Mouse (Mus musculus): ENCODE measurements around the gene Rps11. TPM values are rescaled to one million over a fixed set of nuclear protein-coding genes. Genes with fewer than 3 reads are reported as not detected.

The Rps11 gene
- polyA plus RNA-seq, 1 experiment, result 325 TPM

GRCm38 (mm10) chr7:45134544-45135026 is 10.3 kb upstream of the Rps11 start:
- Histone ChIP-seq H3K27ac (ENCODE audit: insufficient read depth, low read length) (0 out of 2 replicates have a peak overlapping the region, but pooled peaks have one; percentile 68), H3K4me3 (ENCODE audit: extremely low read depth, insufficient read depth, insufficient read length) (no peak overlapping the region; the same call in 1 of the 2 replicates), H3K27me3 (ENCODE audit: control insufficient read depth, insufficient read depth, low read length) (no peaks in the 10 kb centered on the region), H3K36me3 (ENCODE audit: control insufficient read depth, insufficient read depth, low read length) (peaks cover 8% of the 10 kb centered on the region), H3K4me1 (ENCODE audit: control insufficient read depth, insufficient read depth, insufficient read length) (peaks cover 5% of the 10 kb centered on the region; the same call in 1 of the 2 replicates)
- no peak for TF ChIP-seq CTCF (IDR thresholded peaks at IDR 0.05; ENCODE audit: extremely low read depth, insufficient read depth, insufficient read length, insufficient replicate concordance)
- TF ChIP-seq POLR2A (IDR thresholded peaks at IDR 0.05; ENCODE audit: low read depth, low read length), result no peak
- WGBS, result 25% methylated on average over 12 of the region's 12 CpGs
- DNase-seq (ENCODE audit: low read depth in 1 of 2, low spot score in 2 of 2), result no peak

GRCm38 (mm10) chr7:45133446-45134159 is 9.4 kb upstream of the Rps11 start:
- 91% methylated on average over 8 of the region's 8 CpGs for WGBS
- no peak overlapping the region for H3K4me3 ChIP-seq (ENCODE audit: extremely low read depth, insufficient read depth, insufficient read length)
- peaks cover 8% of the 10 kb centered on the region for H3K36me3 ChIP-seq (ENCODE audit: control insufficient read depth, insufficient read depth, low read length)
- H3K4me1 ChIP-seq (ENCODE audit: control insufficient read depth, insufficient read depth, insufficient read length), result peaks cover 5% of the 10 kb centered on the region; the same call in 1 of the 2 replicates
- H3K27ac ChIP-seq (ENCODE audit: insufficient read depth, low read length), result no peak overlapping the region
- DNase-seq (ENCODE audit: low read depth in 1 of 2, low spot score in 2 of 2), result no peak
- TF ChIP-seq POLR2A (IDR thresholded peaks at IDR 0.05; ENCODE audit: low read depth, low read length), result no peak
- peak; percentile 7; the same call in 1 of the 2 replicates for TF ChIP-seq CTCF (IDR thresholded peaks at IDR 0.05; ENCODE audit: extremely low read depth, insufficient read depth, insufficient read length, insufficient replicate concordance)
- no peaks in the 10 kb centered on the region for H3K27me3 ChIP-seq (ENCODE audit: control insufficient read depth, insufficient read depth, low read length)

GRCm38 (mm10) chr7:45131850-45132249 is 7.6 kb upstream of the Rps11 start:
- no peak for DNase-seq (ENCODE audit: low read depth in 1 of 2, low spot score in 2 of 2)
- no peaks in the 10 kb centered on the region for H3K27me3 ChIP-seq (ENCODE audit: control insufficient read depth, insufficient read depth, low read length)
- no peak overlapping the region for H3K27ac ChIP-seq (ENCODE audit: insufficient read depth, low read length)
- H3K36me3 ChIP-seq (ENCODE audit: control insufficient read depth, insufficient read depth, low read length), result peaks cover 12% of the 10 kb centered on the region
- no peak overlapping the region for H3K4me3 ChIP-seq (ENCODE audit: extremely low read depth, insufficient read depth, insufficient read length)
- TF ChIP-seq POLR2A (IDR thresholded peaks at IDR 0.05; ENCODE audit: low read depth, low read length), result no peak
- no peak for TF ChIP-seq CTCF (IDR thresholded peaks at IDR 0.05; ENCODE audit: extremely low read depth, insufficient read depth, insufficient read length, insufficient replicate concordance)
- peaks cover 5% of the 10 kb centered on the region; the same call in 1 of the 2 replicates for H3K4me1 ChIP-seq (ENCODE audit: control insufficient read depth, insufficient read depth, insufficient read length)
- WGBS, result 98% methylated on average over 11 of the region's 11 CpGs

GRCm38 (mm10) chr7:45129776-45130512 is 5.7 kb upstream of the Rps11 start:
- H3K4me3 ChIP-seq (ENCODE audit: extremely low read depth, insufficient read depth, insufficient read length), result no peak overlapping the region
- TF ChIP-seq POLR2A (IDR thresholded peaks at IDR 0.05; ENCODE audit: low read depth, low read length), result no peak
- TF ChIP-seq CTCF (IDR thresholded peaks at IDR 0.05; ENCODE audit: extremely low read depth, insufficient read depth, insufficient read length, insufficient replicate concordance), result no peak
- DNase-seq (ENCODE audit: low read depth in 1 of 2, low spot score in 2 of 2), result no peak
- WGBS, result 75% methylated on average over 15 of the region's 15 CpGs
- no peaks in the 10 kb centered on the region for H3K27me3 ChIP-seq (ENCODE audit: control insufficient read depth, insufficient read depth, low read length)
- peaks cover 3% of the 10 kb centered on the region; the same call in 1 of the 2 replicates for H3K4me1 ChIP-seq (ENCODE audit: control insufficient read depth, insufficient read depth, insufficient read length)
- H3K27ac ChIP-seq (ENCODE audit: insufficient read depth, low read length), result no peak overlapping the region
- H3K36me3 ChIP-seq (ENCODE audit: control insufficient read depth, insufficient read depth, low read length), result peaks cover 29% of the 10 kb centered on the region

- Histone ChIP-seq H3K27ac (ENCODE audit: insufficient read depth, low read length) (peak overlapping the region; percentile 85), H3K27me3 (ENCODE audit: control insufficient read depth, insufficient read depth, low read length) (no peaks in the 10 kb centered on the region), H3K4me1 (ENCODE audit: control insufficient read depth, insufficient read depth, insufficient read length) (peaks cover 3% of the 10 kb centered on the region; the same call in 1 of the 2 replicates), H3K36me3 (ENCODE audit: control insufficient read depth, insufficient read depth, low read length) (peaks cover 29% of the 10 kb centered on the region), H3K4me3 (ENCODE audit: extremely low read depth, insufficient read depth, insufficient read length) (peak overlapping the region; percentile 60)
- DNase-seq (ENCODE audit: low read depth in 1 of 2, low spot score in 2 of 2), result no peak
- 3% methylated on average over 17 of the region's 17 CpGs for WGBS
- TF ChIP-seq POLR2A (IDR thresholded peaks at IDR 0.05; ENCODE audit: low read depth, low read length) (no peak; the same call in 1 of the 2 replicates), CTCF (IDR thresholded peaks at IDR 0.05; ENCODE audit: extremely low read depth, insufficient read depth, insufficient read length, insufficient replicate concordance) (no peak)
These were observed 5.1 kb upstream of the Rps11 start for GRCm38 (mm10) chr7:45129318-45129717.

GRCm38 (mm10) chr7:45128624-45129246 is 4.5 kb upstream of the Rps11 start, which contains the start of gene Rpl13a:
Rpl13a (minus strand) TSS chr7:45128761.
- Histone ChIP-seq H3K4me3 (ENCODE audit: extremely low read depth, insufficient read depth, insufficient read length) (peak within 1 kb of the TSS; percentile 91), H3K4me1 (ENCODE audit: control insufficient read depth, insufficient read depth, insufficient read length) (peaks cover 3% of the 10 kb centered on the region; the same call in 1 of the 2 replicates), H3K36me3 (ENCODE audit: control insufficient read depth, insufficient read depth, low read length) (peaks cover 29% of the 10 kb centered on the region), H3K27me3 (ENCODE audit: control insufficient read depth, insufficient read depth, low read length) (no peaks in the 10 kb centered on the region), H3K27ac (ENCODE audit: insufficient read depth, low read length) (peak within 1 kb of the TSS; percentile 88)
- TF ChIP-seq CTCF (IDR thresholded peaks at IDR 0.05; ENCODE audit: extremely low read depth, insufficient read depth, insufficient read length, insufficient replicate concordance), result peak; percentile 79; the same call in 1 of the 2 replicates
- peak; percentile 97 for TF ChIP-seq POLR2A (IDR thresholded peaks at IDR 0.05; ENCODE audit: low read depth, low read length)
- WGBS, result under 1% methylated on average over 47 of the region's 48 CpGs
- DNase-seq (ENCODE audit: low read depth in 1 of 2, low spot score in 2 of 2), result peak; percentile 97 to 99
